Mouse (Mus musculus): ENCODE measurements around the gene Sec13. TPM values are rescaled to one million over a fixed set of nuclear protein-coding genes. Genes with fewer than 3 reads are reported as not detected.
A peak's percentile ranks its signal among the peaks of the same experiment; 100 is the strongest.
"Not testable (repeated sequence)": the region's sequence is repeated elsewhere in the genome, so short reads cannot be mapped to it uniquely, and the experiment has no call there.

Gene Sec13
- polyA plus RNA-seq, 1 experiment from 2014 or later: 73.8 TPM

GRCm38 (mm10) chr6:113731296-113731695 is 9.2 kb downstream of the Sec13 start:
- Histone ChIP-seq H3K27ac (no peak overlapping the region), H3K4me3 (ENCODE audit: inconsistent target) (no peak overlapping the region), H3K36me3 (ENCODE audit: inconsistent target) (peaks cover 90% of the 10 kb centered on the region), H3K79me2 (ENCODE audit: inconsistent target) (peaks cover 52% of the 10 kb centered on the region; the same call in 1 of the 2 replicates)
- WGBS (ENCODE audit: missing documents): 97% methylated on average over 3 of the region's 3 CpGs

GRCm38 (mm10) chr6:113728181-113728580 is 12.4 kb downstream of the Sec13 start:
- Histone ChIP-seq H3K36me3 (ENCODE audit: inconsistent target) (peaks cover 88% of the 10 kb centered on the region), H3K79me2 (ENCODE audit: inconsistent target) (peaks cover 35% of the 10 kb centered on the region; the same call in 1 of the 2 replicates), H3K27ac (no peak overlapping the region), H3K4me3 (ENCODE audit: inconsistent target) (no peak overlapping the region)
- WGBS (ENCODE audit: missing documents): over 99% methylated on average over 7 of the region's 7 CpGs

- peaks cover 57% of the 10 kb centered on the region for H3K79me2 ChIP-seq (ENCODE audit: inconsistent target)
- H3K4me3 ChIP-seq (ENCODE audit: inconsistent target): no peak overlapping the region
- WGBS (ENCODE audit: missing documents): 98% methylated on average over 4 of the region's 4 CpGs
- H3K27ac ChIP-seq: no peak overlapping the region
- peaks cover 73% of the 10 kb centered on the region for H3K36me3 ChIP-seq (ENCODE audit: inconsistent target)
Observed at GRCm38 (mm10) chr6:113721061-113721460, 19.5 kb downstream of the Sec13 start.

GRCm38 (mm10) chr6:113719878-113720277 is 20.7 kb downstream of the Sec13 start, which contains the start of gene Ghrl:
Gene Ghrl, minus strand, starts transcription at chr6:113719880.
- Histone ChIP-seq H3K4me3 (ENCODE audit: inconsistent target) (no peak within 1 kb of the TSS), H3K27ac (0 out of 2 replicates have a peak within 1 kb of the TSS, but pooled peaks have one; percentile 1), H3K36me3 (ENCODE audit: inconsistent target) (peaks cover 73% of the 10 kb centered on the region), H3K79me2 (ENCODE audit: inconsistent target) (peaks cover 69% of the 10 kb centered on the region)
- WGBS (ENCODE audit: missing documents): 93% methylated on average over 3 of the region's 3 CpGs

GRCm38 (mm10) chr6:113717541-113717940 is 23.0 kb downstream of the Sec13 start:
- Histone ChIP-seq H3K27ac (0 out of 2 replicates have a peak overlapping the region, but pooled peaks have one; percentile 15), H3K36me3 (ENCODE audit: inconsistent target) (peaks cover 55% of the 10 kb centered on the region), H3K4me3 (ENCODE audit: inconsistent target) (no peak overlapping the region), H3K79me2 (ENCODE audit: inconsistent target) (peaks cover 71% of the 10 kb centered on the region)
- 84% methylated on average over 3 of the region's 3 CpGs for WGBS (ENCODE audit: missing documents)

- no peak overlapping the region for H3K4me3 ChIP-seq (ENCODE audit: inconsistent target)
- WGBS (ENCODE audit: missing documents): 57% methylated on average over 1 of the region's 1 CpGs
- peaks cover 53% of the 10 kb centered on the region for H3K36me3 ChIP-seq (ENCODE audit: inconsistent target)
- H3K79me2 ChIP-seq (ENCODE audit: inconsistent target): peaks cover 77% of the 10 kb centered on the region
- H3K27ac ChIP-seq: peak overlapping the region; percentile 90
Observed at GRCm38 (mm10) chr6:113714797-113715196, 25.7 kb downstream of the Sec13 start.

- 3% methylated on average over 2 of the region's 2 CpGs for WGBS (ENCODE audit: missing documents)
Observed at GRCm38 (mm10) chr6:113714276-113714675, 26.3 kb downstream of the Sec13 start.

GRCm38 (mm10) chr6:113713389-113713788 is 27.2 kb downstream of the Sec13 start:
- H3K4me3 ChIP-seq (ENCODE audit: inconsistent target): not testable (repeated sequence)
- peaks cover 53% of the 10 kb centered on the region for H3K36me3 ChIP-seq (ENCODE audit: inconsistent target)
- peak overlapping the region; percentile 90 for H3K27ac ChIP-seq
- WGBS (ENCODE audit: missing documents): 85% methylated on average over 4 of the region's 5 CpGs
- peaks cover 77% of the 10 kb centered on the region for H3K79me2 ChIP-seq (ENCODE audit: inconsistent target)

More at GRCm38 (mm10) chr6:113714276-113714675, 26.3 kb downstream of the Sec13 start:
- Histone ChIP-seq H3K79me2 (ENCODE audit: inconsistent target) (peaks cover 77% of the 10 kb centered on the region), H3K4me3 (ENCODE audit: inconsistent target) (no peak overlapping the region), H3K36me3 (ENCODE audit: inconsistent target) (peaks cover 53% of the 10 kb centered on the region), H3K27ac (peak overlapping the region; percentile 90)

GRCm38 (mm10) chr6:113712718-113713117 is 27.8 kb downstream of the Sec13 start:
- 91% methylated on average over 3 of the region's 3 CpGs for WGBS (ENCODE audit: missing documents)
- no peak overlapping the region for H3K4me3 ChIP-seq (ENCODE audit: inconsistent target)
- peaks cover 80% of the 10 kb centered on the region for H3K79me2 ChIP-seq (ENCODE audit: inconsistent target)
- no peak overlapping the region for H3K27ac ChIP-seq
- peaks cover 58% of the 10 kb centered on the region for H3K36me3 ChIP-seq (ENCODE audit: inconsistent target)

- Histone ChIP-seq H3K36me3 (ENCODE audit: inconsistent target) (peaks cover 20% of the 10 kb centered on the region), H3K79me2 (ENCODE audit: inconsistent target) (peaks cover 63% of the 10 kb centered on the region), H3K4me3 (ENCODE audit: inconsistent target) (peak overlapping the region; percentile 58), H3K27ac (peak overlapping the region; percentile 64)
- whole genome bisulfite sequencing (ENCODE audit: missing documents): under 1% methylated on average over 69 of the region's 113 CpGs
Observed at GRCm38 (mm10) chr6:113697222-113698205, 43.0 kb downstream of the Sec13 start.

- H3K79me2 ChIP-seq (ENCODE audit: inconsistent target): peaks cover 55% of the 10 kb centered on the region
- peak within 1 kb of the TSS; percentile 85 for H3K27ac ChIP-seq
- WGBS (ENCODE audit: missing documents): under 1% methylated on average over 54 of the region's 58 CpGs
- peak within 1 kb of the TSS; percentile 58 for H3K4me3 ChIP-seq (ENCODE audit: inconsistent target)
- peaks cover 17% of the 10 kb centered on the region; the same call in 1 of the 2 replicates for H3K36me3 ChIP-seq (ENCODE audit: inconsistent target)
Observed at GRCm38 (mm10) chr6:113696582-113697221, 43.8 kb downstream of the Sec13 start, which contains the start of gene Tatdn2. Gene Tatdn2, plus strand, starts transcription at chr6:113697050.

GRCm38 (mm10) chr6:113695766-113696355 is 44.7 kb downstream of the Sec13 start:
- WGBS (ENCODE audit: missing documents): 68% methylated on average over 3 of the region's 4 CpGs
- Histone ChIP-seq H3K27ac (peak overlapping the region; percentile 85), H3K4me3 (ENCODE audit: inconsistent target) (peak overlapping the region; percentile 7; the same call in 1 of the 2 replicates), H3K36me3 (ENCODE audit: inconsistent target) (peaks cover 17% of the 10 kb centered on the region; the same call in 1 of the 2 replicates), H3K79me2 (ENCODE audit: inconsistent target) (peaks cover 46% of the 10 kb centered on the region)

- Histone ChIP-seq H3K4me3 (ENCODE audit: inconsistent target) (no peak overlapping the region), H3K36me3 (ENCODE audit: inconsistent target) (peaks cover 13% of the 10 kb centered on the region; the same call in 1 of the 2 replicates), H3K79me2 (ENCODE audit: inconsistent target) (peaks cover 40% of the 10 kb centered on the region), H3K27ac (peak overlapping the region; percentile 85; the same call in 1 of the 2 replicates)
- 75% methylated on average over 1 of the region's 1 CpGs for WGBS (ENCODE audit: missing documents)
Observed at GRCm38 (mm10) chr6:113695203-113695602, 45.3 kb downstream of the Sec13 start.

GRCm38 (mm10) chr6:113693377-113693776 is 47.2 kb downstream of the Sec13 start:
- H3K36me3 ChIP-seq (ENCODE audit: inconsistent target): peaks cover 13% of the 10 kb centered on the region; the same call in 1 of the 2 replicates
- WGBS (ENCODE audit: missing documents): 91% methylated on average over 5 of the region's 5 CpGs
- no peak overlapping the region for H3K4me3 ChIP-seq (ENCODE audit: inconsistent target)
- peak overlapping the region; percentile 80 for H3K27ac ChIP-seq
- peaks cover 22% of the 10 kb centered on the region for H3K79me2 ChIP-seq (ENCODE audit: inconsistent target)
